Mouse (Mus musculus): ENCODE results near the gene Prf1. TPM values are rescaled to one million over a fixed set of nuclear protein-coding genes. Genes with fewer than 3 reads are reported as not detected.

Prf1 gene
- polyA plus RNA-seq, 1 experiment from 2014 or later: not detected

- Histone ChIP-seq H3K4me2 (no peak overlapping the region), H3K4me1 (replicated peaks) (no peaks in the 10 kb centered on the region), H3K27me3 (no peaks in the 10 kb centered on the region), H3K36me3 (no peaks in the 10 kb centered on the region), H3K27ac (replicated peaks) (no peak overlapping the region), H3K4me3 (no peak overlapping the region), H3K9me3 (no peaks in the 10 kb centered on the region), H3K9ac (no peak overlapping the region)
- no peak for ATAC-seq (ENCODE audit: low read depth)
- WGBS: 83% methylated on average over 8 of the region's 8 CpGs
These were observed 3.4 kb upstream of the Prf1 start for GRCm38 (mm10) chr10:61294242-61294641.

GRCm38 (mm10) chr10:61296713-61297445 is 754 bp upstream of the Prf1 start:
- no peak overlapping the region for H3K27ac ChIP-seq (replicated peaks)
- 80% methylated on average over 8 of the region's 8 CpGs for WGBS
- no peak overlapping the region for H3K9ac ChIP-seq
- no peak overlapping the region for H3K4me3 ChIP-seq
- H3K27me3 ChIP-seq: no peaks in the 10 kb centered on the region
- H3K4me1 ChIP-seq (replicated peaks): no peaks in the 10 kb centered on the region
- no peak for ATAC-seq (ENCODE audit: low read depth)
- H3K4me2 ChIP-seq: no peak overlapping the region
- no peaks in the 10 kb centered on the region for H3K36me3 ChIP-seq
- H3K9me3 ChIP-seq: no peaks in the 10 kb centered on the region

- Histone ChIP-seq H3K4me2 (no peak overlapping the region), H3K36me3 (no peaks in the 10 kb centered on the region), H3K4me3 (no peak overlapping the region), H3K4me1 (replicated peaks) (no peaks in the 10 kb centered on the region), H3K9ac (no peak overlapping the region), H3K27me3 (no peaks in the 10 kb centered on the region), H3K27ac (replicated peaks) (no peak overlapping the region), H3K9me3 (no peaks in the 10 kb centered on the region)
- ATAC-seq (ENCODE audit: low read depth): no peak
- WGBS: 75% methylated on average over 3 of the region's 3 CpGs
These were observed 3.4 kb downstream of the Prf1 start for GRCm38 (mm10) chr10:61300996-61301395.

- 76% methylated on average over 6 of the region's 6 CpGs for WGBS
- Histone ChIP-seq H3K4me1 (replicated peaks) (no peaks in the 10 kb centered on the region), H3K4me3 (no peak overlapping the region), H3K27me3 (no peaks in the 10 kb centered on the region), H3K36me3 (no peaks in the 10 kb centered on the region), H3K9ac (no peak overlapping the region), H3K9me3 (no peaks in the 10 kb centered on the region), H3K4me2 (no peak overlapping the region), H3K27ac (replicated peaks) (no peak overlapping the region)
- no peak for ATAC-seq (ENCODE audit: low read depth)
These were observed 6.4 kb downstream of the Prf1 start for GRCm38 (mm10) chr10:61304046-61304445.

- Histone ChIP-seq H3K4me1 (replicated peaks) (no peaks in the 10 kb centered on the region), H3K27ac (replicated peaks) (no peak overlapping the region), H3K36me3 (no peaks in the 10 kb centered on the region), H3K9me3 (no peaks in the 10 kb centered on the region), H3K9ac (no peak overlapping the region), H3K4me2 (no peak overlapping the region), H3K4me3 (no peak overlapping the region), H3K27me3 (no peaks in the 10 kb centered on the region)
- ATAC-seq (ENCODE audit: low read depth): no peak
- 87% methylated on average over 13 of the region's 13 CpGs for WGBS
These were observed 8.4 kb downstream of the Prf1 start for GRCm38 (mm10) chr10:61305928-61306590.

- no peaks in the 10 kb centered on the region for H3K36me3 ChIP-seq
- WGBS: 68% methylated on average over 12 of the region's 12 CpGs
- no peak overlapping the region for H3K4me3 ChIP-seq
- no peaks in the 10 kb centered on the region for H3K9me3 ChIP-seq
- ATAC-seq (ENCODE audit: low read depth): no peak
- H3K27me3 ChIP-seq: no peaks in the 10 kb centered on the region
- H3K4me1 ChIP-seq (replicated peaks): no peaks in the 10 kb centered on the region
- H3K27ac ChIP-seq (replicated peaks): no peak overlapping the region
- H3K9ac ChIP-seq: no peak overlapping the region
- no peak overlapping the region for H3K4me2 ChIP-seq
These were observed 11.2 kb downstream of the Prf1 start for GRCm38 (mm10) chr10:61308706-61309320.

- no peak overlapping the region for H3K27ac ChIP-seq (replicated peaks)
- no peak for ATAC-seq (ENCODE audit: low read depth)
- H3K9me3 ChIP-seq: no peaks in the 10 kb centered on the region
- no peak overlapping the region for H3K4me3 ChIP-seq
- 82% methylated on average over 6 of the region's 6 CpGs for WGBS
- H3K36me3 ChIP-seq: no peaks in the 10 kb centered on the region
- no peak overlapping the region for H3K4me2 ChIP-seq
- H3K9ac ChIP-seq: no peak overlapping the region
- H3K27me3 ChIP-seq: no peaks in the 10 kb centered on the region
- no peaks in the 10 kb centered on the region for H3K4me1 ChIP-seq (replicated peaks)
These were observed 14.5 kb downstream of the Prf1 start for GRCm38 (mm10) chr10:61312159-61312558.

GRCm38 (mm10) chr10:61312754-61313153 is 15.1 kb downstream of the Prf1 start:
- ATAC-seq (ENCODE audit: low read depth): no peak
- Histone ChIP-seq H3K36me3 (no peaks in the 10 kb centered on the region), H3K9ac (no peak overlapping the region), H3K4me3 (no peak overlapping the region), H3K27ac (replicated peaks) (no peak overlapping the region), H3K4me1 (replicated peaks) (no peaks in the 10 kb centered on the region), H3K27me3 (no peaks in the 10 kb centered on the region), H3K4me2 (no peak overlapping the region), H3K9me3 (no peaks in the 10 kb centered on the region)
- 58% methylated on average over 7 of the region's 7 CpGs for WGBS

GRCm38 (mm10) chr10:61313750-61314149 is 16.1 kb downstream of the Prf1 start:
- no peak overlapping the region for H3K4me2 ChIP-seq
- H3K4me1 ChIP-seq (replicated peaks): no peaks in the 10 kb centered on the region
- WGBS: 78% methylated on average over 7 of the region's 7 CpGs
- H3K27ac ChIP-seq (replicated peaks): no peak overlapping the region
- H3K27me3 ChIP-seq: no peaks in the 10 kb centered on the region
- no peak for ATAC-seq (ENCODE audit: low read depth)
- no peak overlapping the region for H3K4me3 ChIP-seq
- H3K9me3 ChIP-seq: no peaks in the 10 kb centered on the region
- H3K9ac ChIP-seq: no peak overlapping the region
- peaks cover 3% of the 10 kb centered on the region; the same call in 1 of the 2 replicates for H3K36me3 ChIP-seq

- H3K4me3 ChIP-seq: no peak overlapping the region
- H3K9ac ChIP-seq: no peak overlapping the region
- no peak overlapping the region for H3K27ac ChIP-seq (replicated peaks)
- 22% methylated on average over 9 of the region's 9 CpGs for WGBS
- peaks cover 11% of the 10 kb centered on the region for H3K36me3 ChIP-seq
- no peaks in the 10 kb centered on the region for H3K4me1 ChIP-seq (replicated peaks)
- no peaks in the 10 kb centered on the region for H3K27me3 ChIP-seq
- H3K4me2 ChIP-seq: no peak overlapping the region
- ATAC-seq (ENCODE audit: low read depth): no peak
- H3K9me3 ChIP-seq: no peaks in the 10 kb centered on the region
These were observed 17.8 kb downstream of the Prf1 start for GRCm38 (mm10) chr10:61315324-61315880.

- WGBS: 91% methylated on average over 3 of the region's 3 CpGs
- H3K4me2 ChIP-seq: no peak overlapping the region
- H3K27ac ChIP-seq (replicated peaks): no peak overlapping the region
- no peaks in the 10 kb centered on the region for H3K27me3 ChIP-seq
- no peak overlapping the region for H3K9ac ChIP-seq
- H3K36me3 ChIP-seq: peaks cover 32% of the 10 kb centered on the region
- H3K4me3 ChIP-seq: no peak overlapping the region
- H3K4me1 ChIP-seq (replicated peaks): no peaks in the 10 kb centered on the region
- H3K9me3 ChIP-seq: no peaks in the 10 kb centered on the region; the same call in 1 of the 2 replicates
- no peak for ATAC-seq (ENCODE audit: low read depth)
These were observed 20.9 kb downstream of the Prf1 start for GRCm38 (mm10) chr10:61318527-61318926.

GRCm38 (mm10) chr10:61324717-61325116 is 27.1 kb downstream of the Prf1 start:
- ATAC-seq (ENCODE audit: low read depth): no peak
- H3K9ac ChIP-seq: no peak overlapping the region
- 64% methylated on average over 8 of the region's 8 CpGs for WGBS
- no peak overlapping the region for H3K4me2 ChIP-seq
- H3K27ac ChIP-seq (replicated peaks): no peak overlapping the region
- H3K9me3 ChIP-seq: no peaks in the 10 kb centered on the region; the same call in 1 of the 2 replicates
- H3K4me3 ChIP-seq: no peak overlapping the region
- H3K36me3 ChIP-seq: peaks cover 30% of the 10 kb centered on the region
- H3K4me1 ChIP-seq (replicated peaks): peaks cover 27% of the 10 kb centered on the region
- H3K27me3 ChIP-seq: no peaks in the 10 kb centered on the region

Data from neural tube, embryonic 13.5 days (tissue).